Mouse (Mus musculus) spleen, postnatal 10 days (tissue): ENCODE measurements around the gene Bsph2.
A peak's percentile ranks its signal among the peaks of the same experiment; 100 is the strongest.

Experiments used
- DNase-seq, 2 experiments: peaks; one replicate each; pipeline ENCODE4 v3.0.0; 2021 to 2022; ENCODE audit warnings: low spot score in 2 of 2

The Bsph2 gene

DNA sequence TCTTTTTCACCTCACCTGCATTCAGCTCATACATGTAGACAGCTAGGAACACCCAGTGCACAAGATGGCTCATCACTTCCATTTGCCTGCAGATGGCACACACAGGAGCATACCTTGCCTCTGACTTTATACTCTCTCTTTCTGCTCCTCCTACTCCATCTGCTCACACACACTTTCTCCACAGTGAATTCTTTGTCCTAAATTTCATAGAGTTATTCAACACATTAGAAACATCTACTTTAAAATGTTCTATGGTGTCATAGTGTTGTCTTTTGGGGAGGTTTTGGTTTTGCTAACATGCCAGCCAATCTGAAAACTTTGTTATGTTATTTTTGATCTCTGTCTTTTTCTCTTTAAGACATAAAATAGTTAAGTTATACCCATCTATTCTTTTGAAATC is at the start of gene Bsph2:
Gene Bsph2, minus strand, starts transcription at position 101 of the 400 bp plus-strand sequence.
- DNase-seq: no peak

GRCm38 (mm10) chr7:13511539-13511938 is 59.3 kb downstream of the Bsph2 start:
- peak in 1 of 2 experiments; percentile 14 for DNase-seq
